Mouse (Mus musculus) hindbrain, embryonic 15.5 days (tissue): ENCODE measurements at regions not wholly inside any gene's neighbourhood (a gene's known extent, or its start where the extent isn't known, plus 50 kb on each side); places are given as distances from the start of the nearest gene placed in this dataset.

Experiments used
- ATAC-seq: fragments of 200-750 bp; cut with Nextera tagmentation; 2 replicates; pipeline ENCODE4 v1.8.0; 2017; ENCODE audit warnings: low read depth, moderate number of reproducible peaks, moderate TSS enrichment; ENCODE audit not compliant: low FRiP score
- H3K27ac ChIP-seq: fragments of 300-500 bp; sonication (generic); replicated peaks from 2 replicates; pipeline ENCODE4 v1.5.1; 2015; ENCODE audit warnings: mild to moderate bottlenecking, inconsistent platforms
- H3K27me3 ChIP-seq: fragments of 300-500 bp; sonication (generic); 2 replicates; pipeline ENCODE4 v1.6.1; 2015; ENCODE audit warnings: control low read depth, inconsistent platforms
- H3K36me3 ChIP-seq: fragments of 300-500 bp; sonication (generic); 2 replicates; pipeline ENCODE4 v1.6.1; 2015; ENCODE audit warnings: control low read depth, inconsistent platforms
- H3K4me1 ChIP-seq: fragments of 300-500 bp; sonication (generic); replicated peaks from 2 replicates; pipeline ENCODE4 v1.6.1; 2015; ENCODE audit warnings: control low read depth, inconsistent platforms
- H3K4me2 ChIP-seq: fragments of 300-500 bp; sonication (generic); 2 replicates; pipeline ENCODE4 v1.6.1; 2015; ENCODE audit warnings: moderate library complexity, mild to moderate bottlenecking, inconsistent platforms
- H3K4me3 ChIP-seq: fragments of 300-500 bp; sonication (generic); 2 replicates; pipeline ENCODE4 v1.5.1; 2015; ENCODE audit warnings: mild to moderate bottlenecking, inconsistent platforms
- H3K9ac ChIP-seq: fragments of 300-500 bp; sonication (generic); 2 replicates; pipeline ENCODE4 v1.6.1; 2015; ENCODE audit warnings: inconsistent platforms
- H3K9me3 ChIP-seq: fragments of 300-500 bp; sonication (generic); 2 replicates; pipeline ENCODE4 v1.6.1; 2016; ENCODE audit warnings: control low read depth, inconsistent platforms
- WGBS: fragments of 180-500 bp; shearing (Covaris S2); methylation state at CpG from one replicate; pipeline ENCODE4 v1.1.7; 2015; 5-methylcytosine and 5-hydroxymethylcytosine counted together

GRCm38 (mm10) chr4:95358674-95359073 is 198.6 kb upstream of the Fggy start:
- no peak overlapping the region for H3K9ac ChIP-seq
- no peak for ATAC-seq
- WGBS: 67% methylated on average over 2 of the region's 2 CpGs
- no peak overlapping the region for H3K4me3 ChIP-seq
- H3K4me2 ChIP-seq: no peak overlapping the region
- H3K27ac ChIP-seq: no peak overlapping the region
- no peaks in the 10 kb centered on the region for H3K27me3 ChIP-seq
- H3K36me3 ChIP-seq: no peaks in the 10 kb centered on the region
- 0 out of 2 replicates have a peak, but pooled peaks cover 6% of the 10 kb centered on the region for H3K4me1 ChIP-seq
- H3K9me3 ChIP-seq: no peaks in the 10 kb centered on the region

DNA sequence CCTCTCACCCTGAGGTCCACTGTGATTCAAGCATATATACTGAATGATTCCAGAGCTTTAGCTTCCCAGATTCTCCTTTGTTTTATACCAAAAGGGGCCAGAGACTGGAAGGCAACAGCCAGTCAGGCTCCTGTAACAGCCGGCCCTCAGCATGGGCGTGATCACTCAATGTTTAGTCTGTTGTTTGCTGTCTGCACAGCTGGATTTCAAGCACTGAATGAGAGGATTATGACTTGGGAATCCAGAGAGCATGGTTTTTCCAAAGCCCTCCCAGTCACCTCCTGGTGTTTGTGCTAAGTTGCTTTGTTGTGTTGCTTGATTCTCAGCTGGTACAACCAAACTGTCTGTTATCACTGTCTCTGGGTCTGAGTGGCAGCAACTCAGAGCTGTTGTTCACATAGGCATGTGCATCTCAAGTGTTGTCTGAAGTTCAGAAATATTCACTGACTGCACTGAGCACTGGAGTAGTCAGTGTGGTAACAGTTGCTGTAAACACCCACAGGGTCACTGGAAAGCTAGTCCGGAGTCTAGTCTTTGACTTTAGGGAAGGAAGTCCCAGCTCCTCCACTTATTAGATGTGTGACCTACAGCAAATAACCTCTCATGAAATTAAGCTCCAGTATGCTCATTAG is 196.9 kb upstream of the Fggy start:
- no peaks in the 10 kb centered on the region for H3K9me3 ChIP-seq
- no peaks in the 10 kb centered on the region for H3K36me3 ChIP-seq
- H3K9ac ChIP-seq: no peak overlapping the region
- no peaks in the 10 kb centered on the region for H3K4me1 ChIP-seq
- H3K4me2 ChIP-seq: no peak overlapping the region
- no peak overlapping the region for H3K27ac ChIP-seq
- WGBS: 53% methylated on average over 3 of the region's 3 CpGs
- no peaks in the 10 kb centered on the region for H3K27me3 ChIP-seq
- no peak for ATAC-seq
- H3K4me3 ChIP-seq: no peak overlapping the region

DNA sequence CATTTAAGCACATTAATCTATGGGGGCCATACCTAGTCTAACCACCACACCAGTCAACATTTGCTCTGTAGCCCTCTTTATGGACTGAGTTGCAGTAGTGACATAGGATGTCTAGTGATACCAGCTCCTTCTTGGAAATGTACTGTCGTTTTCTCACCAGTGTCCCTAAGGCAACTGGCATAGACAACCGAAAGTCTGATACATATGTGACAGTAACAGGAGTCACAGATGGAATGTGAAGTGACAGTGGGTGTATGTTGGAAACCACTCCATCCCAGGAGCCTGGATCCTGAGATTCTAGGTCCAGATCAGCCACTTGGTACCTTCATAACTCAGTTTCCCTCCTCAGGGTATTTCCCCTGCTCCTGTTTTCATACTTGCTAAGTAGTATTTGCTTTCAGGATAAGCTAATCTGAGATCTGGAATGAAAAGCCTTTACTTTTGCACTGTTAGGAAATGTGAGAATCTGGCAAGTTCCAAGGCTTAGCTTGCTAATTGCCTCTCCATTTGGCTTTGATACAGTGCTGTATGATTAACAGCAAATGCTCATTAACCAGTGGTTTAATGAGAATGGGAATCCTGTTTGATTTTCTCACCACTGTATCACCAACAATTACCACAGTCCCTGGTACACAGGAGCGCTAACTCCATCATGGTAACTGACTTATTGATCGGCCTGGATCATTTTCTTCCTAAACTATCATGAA is 192.8 kb upstream of the Fggy start:
- H3K9me3 ChIP-seq: no peaks in the 10 kb centered on the region
- no peak overlapping the region for H3K4me2 ChIP-seq
- no peak overlapping the region for H3K27ac ChIP-seq
- 86% methylated on average over 4 of the region's 4 CpGs for WGBS
- H3K27me3 ChIP-seq: no peaks in the 10 kb centered on the region
- no peak overlapping the region for H3K9ac ChIP-seq
- ATAC-seq: no peak
- no peak overlapping the region for H3K4me3 ChIP-seq
- H3K36me3 ChIP-seq: no peaks in the 10 kb centered on the region
- no peaks in the 10 kb centered on the region for H3K4me1 ChIP-seq

DNA sequence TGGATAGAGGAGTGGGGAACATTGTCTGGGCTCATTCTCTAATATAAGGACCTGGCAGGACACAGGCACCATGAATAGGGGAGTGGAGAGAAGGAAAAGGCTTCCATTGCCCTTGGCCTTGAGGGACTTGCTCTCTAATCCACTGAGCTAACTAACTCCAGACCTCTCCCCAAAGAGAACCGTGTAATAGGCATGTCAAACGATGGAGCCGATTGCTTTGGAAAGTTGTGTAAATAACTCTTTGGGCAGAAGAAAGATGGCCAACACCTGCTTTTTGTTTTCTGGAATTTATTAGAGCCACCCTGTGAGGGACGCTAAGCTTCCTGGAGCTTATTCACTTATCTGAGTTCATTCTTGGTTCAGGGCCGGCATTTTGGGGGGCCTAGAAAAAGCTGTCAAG is 180.9 kb upstream of the Fggy start:
- Histone ChIP-seq H3K27me3 (no peaks in the 10 kb centered on the region), H3K4me2 (no peak overlapping the region), H3K9ac (no peak overlapping the region), H3K27ac (no peak overlapping the region), H3K9me3 (no peaks in the 10 kb centered on the region), H3K4me1 (no peaks in the 10 kb centered on the region), H3K4me3 (no peak overlapping the region), H3K36me3 (no peaks in the 10 kb centered on the region)
- ATAC-seq: no peak
- 80% methylated on average over 5 of the region's 5 CpGs for WGBS

GRCm38 (mm10) chr4:95377222-95378134 is 179.8 kb upstream of the Fggy start:
- ATAC-seq: no peak
- no peak overlapping the region for H3K27ac ChIP-seq
- no peaks in the 10 kb centered on the region for H3K36me3 ChIP-seq
- H3K4me3 ChIP-seq: no peak overlapping the region
- no peak overlapping the region for H3K4me2 ChIP-seq
- H3K4me1 ChIP-seq: no peaks in the 10 kb centered on the region
- H3K9ac ChIP-seq: no peak overlapping the region
- no peaks in the 10 kb centered on the region for H3K27me3 ChIP-seq
- no peaks in the 10 kb centered on the region for H3K9me3 ChIP-seq
- WGBS: 59% methylated on average over 9 of the region's 9 CpGs

DNA sequence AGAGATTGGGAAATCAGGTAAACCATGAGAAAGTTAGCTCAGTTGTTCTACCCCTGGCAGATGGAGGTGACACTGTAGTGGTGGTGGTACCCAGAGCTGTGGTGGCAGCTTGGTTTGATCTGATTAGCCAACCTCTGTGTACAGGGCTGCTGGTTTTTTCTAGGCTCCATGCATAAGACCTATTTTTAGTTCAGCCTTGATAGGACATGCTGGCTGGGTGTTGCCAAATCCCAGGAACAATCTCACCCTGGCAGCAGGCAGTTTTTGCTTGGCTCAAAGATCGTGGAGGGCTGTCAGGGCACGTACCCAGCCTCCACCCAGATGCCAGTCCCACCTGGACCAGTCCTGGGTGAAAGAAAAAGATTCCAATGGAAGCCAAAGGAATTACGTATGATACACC is 178.7 kb upstream of the Fggy start:
- Histone ChIP-seq H3K9me3 (no peaks in the 10 kb centered on the region), H3K27me3 (no peaks in the 10 kb centered on the region), H3K9ac (no peak overlapping the region), H3K4me2 (no peak overlapping the region), H3K36me3 (no peaks in the 10 kb centered on the region), H3K27ac (no peak overlapping the region), H3K4me3 (no peak overlapping the region), H3K4me1 (no peaks in the 10 kb centered on the region)
- WGBS: 88% methylated on average over 3 of the region's 3 CpGs
- ATAC-seq: no peak

GRCm38 (mm10) chr4:95383216-95383892 is 174.0 kb upstream of the Fggy start:
- no peak overlapping the region for H3K9ac ChIP-seq
- ATAC-seq: no peak
- no peaks in the 10 kb centered on the region for H3K9me3 ChIP-seq
- H3K27ac ChIP-seq: no peak overlapping the region
- H3K27me3 ChIP-seq: no peaks in the 10 kb centered on the region
- no peaks in the 10 kb centered on the region for H3K36me3 ChIP-seq
- H3K4me2 ChIP-seq: no peak overlapping the region
- 93% methylated on average over 8 of the region's 8 CpGs for WGBS
- H3K4me3 ChIP-seq: no peak overlapping the region
- H3K4me1 ChIP-seq: no peaks in the 10 kb centered on the region

DNA sequence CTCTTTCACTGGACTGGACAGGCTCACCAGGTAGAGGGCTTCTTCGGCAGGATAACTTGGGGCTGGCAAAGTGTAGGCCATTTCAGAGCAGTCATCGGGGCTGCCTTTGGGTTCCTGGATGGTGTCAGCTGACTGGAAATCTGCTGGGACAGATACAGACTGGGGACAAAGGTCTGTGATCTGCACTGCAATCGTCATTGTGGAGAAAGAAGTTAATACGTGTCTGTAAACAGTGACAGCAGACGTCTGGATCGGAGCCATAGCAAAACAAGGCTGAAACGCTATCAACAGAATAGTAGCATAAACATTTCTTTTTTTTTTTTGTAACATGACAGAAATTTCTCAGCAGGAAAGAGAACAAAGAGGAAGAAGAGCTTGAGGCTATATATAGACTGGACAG is 171.8 kb upstream of the Fggy start:
- no peak overlapping the region for H3K9ac ChIP-seq
- no peak overlapping the region for H3K27ac ChIP-seq

GRCm38 (mm10) chr4:95386021-95386420 is 171.3 kb upstream of the Fggy start:
- 57% methylated on average over 2 of the region's 2 CpGs for WGBS
- Histone ChIP-seq H3K9ac (no peak overlapping the region), H3K27me3 (no peaks in the 10 kb centered on the region), H3K9me3 (no peaks in the 10 kb centered on the region), H3K4me3 (no peak overlapping the region), H3K36me3 (no peaks in the 10 kb centered on the region), H3K4me1 (no peaks in the 10 kb centered on the region), H3K27ac (no peak overlapping the region), H3K4me2 (no peak overlapping the region)
- no peak for ATAC-seq

More for the DNA sequence above, 171.8 kb upstream of the Fggy start:
- ATAC-seq: no peak
- no peaks in the 10 kb centered on the region for H3K9me3 ChIP-seq
- H3K27me3 ChIP-seq: no peaks in the 10 kb centered on the region
- H3K4me3 ChIP-seq: no peak overlapping the region
- 65% methylated on average over 7 of the region's 7 CpGs for WGBS
- no peaks in the 10 kb centered on the region for H3K36me3 ChIP-seq
- no peak overlapping the region for H3K4me2 ChIP-seq
- H3K4me1 ChIP-seq: no peaks in the 10 kb centered on the region

- Histone ChIP-seq H3K27ac (no peak overlapping the region), H3K9ac (no peak overlapping the region), H3K9me3 (no peaks in the 10 kb centered on the region), H3K4me3 (no peak overlapping the region), H3K4me2 (no peak overlapping the region), H3K4me1 (no peaks in the 10 kb centered on the region), H3K27me3 (no peaks in the 10 kb centered on the region), H3K36me3 (no peaks in the 10 kb centered on the region)
- no peak for ATAC-seq
- WGBS: 75% methylated on average over 3 of the region's 3 CpGs
Observed at GRCm38 (mm10) chr4:95388556-95388955, 168.8 kb upstream of the Fggy start.

GRCm38 (mm10) chr4:95389647-95390046 is 167.7 kb upstream of the Fggy start:
- WGBS: 44% methylated on average over 2 of the region's 2 CpGs

GRCm38 (mm10) chr4:95390549-95390948 is 166.8 kb upstream of the Fggy start:
- Histone ChIP-seq H3K36me3 (no peaks in the 10 kb centered on the region), H3K4me2 (no peak overlapping the region), H3K27me3 (no peaks in the 10 kb centered on the region), H3K27ac (no peak overlapping the region), H3K9ac (no peak overlapping the region), H3K9me3 (no peaks in the 10 kb centered on the region), H3K4me1 (no peaks in the 10 kb centered on the region), H3K4me3 (no peak overlapping the region)
- no peak for ATAC-seq

More at GRCm38 (mm10) chr4:95389647-95390046, 167.7 kb upstream of the Fggy start:
- no peak for ATAC-seq
- no peaks in the 10 kb centered on the region for H3K27me3 ChIP-seq
- no peaks in the 10 kb centered on the region for H3K9me3 ChIP-seq
- no peak overlapping the region for H3K4me3 ChIP-seq
- no peaks in the 10 kb centered on the region for H3K36me3 ChIP-seq
- H3K27ac ChIP-seq: no peak overlapping the region
- no peak overlapping the region for H3K9ac ChIP-seq
- no peak overlapping the region for H3K4me2 ChIP-seq
- no peaks in the 10 kb centered on the region for H3K4me1 ChIP-seq
